16 mouse cellular contexts compared by ENCODE assay signal in the genomic region with DNA sequence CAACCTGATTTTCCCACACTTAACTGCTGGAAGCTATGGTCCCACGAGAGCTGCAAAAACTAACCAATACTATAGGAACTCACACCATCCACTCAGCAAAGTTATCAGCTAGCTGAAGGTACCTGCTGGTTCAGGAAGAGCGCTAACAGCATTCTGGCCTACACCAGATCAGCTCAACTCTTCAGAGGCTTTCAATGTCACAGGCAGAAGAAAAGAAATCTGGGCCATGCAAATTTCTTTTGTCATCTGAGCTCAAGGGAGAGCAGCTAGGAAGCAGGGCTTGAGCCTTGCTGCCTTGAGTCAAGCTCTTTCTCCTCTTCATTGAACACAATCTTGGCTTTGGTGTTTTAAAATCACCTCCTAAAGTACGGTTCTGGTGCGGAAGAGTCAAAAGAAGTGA. TPM values are rescaled to one million over a fixed set of nuclear protein-coding genes. Genes with fewer than 3 reads are reported as not detected.
DNase-seq lines count a peak whose midpoint lies in the region; ATAC-seq lines count a peak whose summit lies in the region.
"Had no signal": no experiment of that assay in that cellular context is flagged by ENCODE, and none has a peak within 500 bp of the region (broad histone marks: within the 10 kb centered on the region; RNA-seq: fewer than 3 reads in every experiment).

No protein-coding gene starts in this region.

- no peaks in the 10 kb centered on the region for H3K27me3 ChIP-seq in neural tube, embryonic 12.5 days (replicated peaks)
- no peaks in the 10 kb centered on the region for H3K27me3 ChIP-seq in hindbrain, embryonic 14.5 days (ENCODE audit: control insufficient read depth, insufficient read depth, low read length)
- H3K27me3 ChIP-seq in midbrain, embryonic 16.5 days (ENCODE audit: control insufficient read depth, insufficient read depth, low read depth, low read length), result no peaks in the 10 kb centered on the region
- peaks cover 28% of the 10 kb centered on the region for H3K27me3 ChIP-seq in liver, embryonic 11.5 days (replicated peaks; ENCODE audit: control insufficient read depth, insufficient read depth, low read length)
- H3K27me3 ChIP-seq: intestine, embryonic 15.5 days had no signal

- H3K9me3 ChIP-seq in neural tube, embryonic 12.5 days, result no peaks in the 10 kb centered on the region
- H3K9me3 ChIP-seq in hindbrain, embryonic 14.5 days (ENCODE audit: control insufficient read depth, low read length), result no peaks in the 10 kb centered on the region
- no peaks in the 10 kb centered on the region for H3K9me3 ChIP-seq in midbrain, embryonic 16.5 days (replicated peaks; ENCODE audit: control insufficient read depth, low read length, poor library complexity, severe bottlenecking)
- no peaks in the 10 kb centered on the region for H3K9me3 ChIP-seq in liver, embryonic 11.5 days (ENCODE audit: control insufficient read depth, low read length)
- H3K9me3 ChIP-seq: heart, embryonic 12.5 days; intestine, embryonic 15.5 days had no signal

- DNase-seq in neural tube, embryonic 10.5 days (ENCODE audit: extremely low spot score, low spot score), result no peak
- no peak for DNase-seq in hindbrain, embryonic 14.5 days (ENCODE audit: low spot score)
- no peak for DNase-seq in lung, postnatal 14 days
- DNase-seq in left cerebral cortex, adult 9 months (ENCODE audit: low spot score in 2 of 2), result no peak
- DNase-seq in liver, embryonic 11.5 days (ENCODE audit: low spot score), result no peak
- DNase-seq: cerebellum, postnatal 14 days; gastrocnemius, postnatal 36 days; layer of hippocampus, postnatal 36 days; left cerebral cortex, postnatal 4 days; lung, adult 2 months; lung, postnatal 4 days had no signal

- peaks cover 28% of the 10 kb centered on the region for H3K4me1 ChIP-seq in neural tube, embryonic 12.5 days
- H3K4me1 ChIP-seq in hindbrain, embryonic 14.5 days (replicated peaks; ENCODE audit: control insufficient read depth, insufficient read depth, low read length), result peaks cover 32% of the 10 kb centered on the region
- H3K4me1 ChIP-seq in midbrain, embryonic 16.5 days (ENCODE audit: control insufficient read depth, insufficient read depth, low read length), result peaks cover 35% of the 10 kb centered on the region
- no peaks in the 10 kb centered on the region for H3K4me1 ChIP-seq in liver, embryonic 11.5 days (replicated peaks; ENCODE audit: control insufficient read depth, insufficient read depth, low read length)

- 93% methylated on average over 4 of the region's 4 CpGs for WGBS in neural tube, embryonic 12.5 days
- 92% methylated on average over 4 of the region's 4 CpGs for WGBS in hindbrain, embryonic 14.5 days
- WGBS in midbrain, embryonic 16.5 days, result 94% methylated on average over 4 of the region's 4 CpGs
- WGBS in liver, embryonic 11.5 days, result 82% methylated on average over 4 of the region's 4 CpGs

- ATAC-seq in neural tube, embryonic 12.5 days (ENCODE audit: low FRiP score, low read depth), result no peak
- no peak for ATAC-seq in hindbrain, embryonic 14.5 days (ENCODE audit: low FRiP score)
- no peak for ATAC-seq in midbrain, embryonic 16.5 days
- ATAC-seq in liver, embryonic 11.5 days (replicated peaks; ENCODE audit: low FRiP score), result no peak
- ATAC-seq: intestine, embryonic 15.5 days had no signal

- peaks cover 11% of the 10 kb centered on the region for H3K36me3 ChIP-seq in neural tube, embryonic 12.5 days
- H3K36me3 ChIP-seq in hindbrain, embryonic 14.5 days (replicated peaks; ENCODE audit: control insufficient read depth, insufficient read depth), result no peaks in the 10 kb centered on the region
- H3K36me3 ChIP-seq in midbrain, embryonic 16.5 days (ENCODE audit: control insufficient read depth, insufficient read depth, low read length), result peaks cover 6% of the 10 kb centered on the region; the same call in 1 of the 2 replicates
- no peaks in the 10 kb centered on the region for H3K36me3 ChIP-seq in liver, embryonic 11.5 days (ENCODE audit: control insufficient read depth, insufficient read depth, low read length)
- H3K36me3 ChIP-seq: G1E; heart, embryonic 12.5 days; intestine, embryonic 15.5 days had no signal

- H3K4me2 ChIP-seq in neural tube, embryonic 12.5 days (replicated peaks), result peak overlapping the region; percentile 20
- peak overlapping the region; percentile 78 for H3K4me2 ChIP-seq in hindbrain, embryonic 14.5 days (replicated peaks)
- peak overlapping the region; percentile 83 for H3K4me2 ChIP-seq in midbrain, embryonic 16.5 days (ENCODE audit: low read length)
- no peak overlapping the region for H3K4me2 ChIP-seq in liver, embryonic 11.5 days
- H3K4me2 ChIP-seq: heart, embryonic 12.5 days; intestine, embryonic 15.5 days had no signal

- no peak overlapping the region for H3K9ac ChIP-seq in neural tube, embryonic 12.5 days
- H3K9ac ChIP-seq in hindbrain, embryonic 14.5 days, result no peak overlapping the region
- no peak overlapping the region for H3K9ac ChIP-seq in midbrain, embryonic 16.5 days (ENCODE audit: low read depth, low read length)
- H3K9ac ChIP-seq in liver, embryonic 11.5 days (ENCODE audit: low read depth, low read length), result no peak overlapping the region
- H3K9ac ChIP-seq: heart, embryonic 12.5 days; intestine, embryonic 15.5 days had no signal

- no peak overlapping the region for H3K4me3 ChIP-seq in neural tube, embryonic 12.5 days
- H3K4me3 ChIP-seq in hindbrain, embryonic 14.5 days (replicated peaks; ENCODE audit: low read length), result no peak overlapping the region
- peak overlapping the region; percentile 9 for H3K4me3 ChIP-seq in midbrain, embryonic 16.5 days (ENCODE audit: low read depth, low read length)
- H3K4me3 ChIP-seq in liver, embryonic 11.5 days (ENCODE audit: low read depth, low read length), result no peak overlapping the region
- H3K4me3 ChIP-seq: heart, embryonic 12.5 days; intestine, embryonic 15.5 days had no signal

- H3K27ac ChIP-seq in neural tube, embryonic 12.5 days, result no peak overlapping the region
- no peak overlapping the region for H3K27ac ChIP-seq in hindbrain, embryonic 14.5 days
- H3K27ac ChIP-seq in midbrain, embryonic 16.5 days (ENCODE audit: low read length), result no peak overlapping the region
- no peak overlapping the region for H3K27ac ChIP-seq in liver, embryonic 11.5 days (ENCODE audit: low read depth, low read length)
- H3K27ac ChIP-seq: intestine, embryonic 15.5 days had no signal

RNA-seq across cellular contexts. Expression of a gene that starts 4.0 kb away (rescaled TPM):
- polyA plus RNA-seq in neural tube, embryonic 12.5 days (2016; fragmentation: Nextera tagmentation; extraction: Ambion mirVana), result 66.2 and 67.0 TPM in 2 replicates
- 87.4 and 88.8 TPM in 2 replicates for polyA plus RNA-seq in hindbrain, embryonic 14.5 days (2014; fragmentation: Nextera tagmentation; extraction: Ambion mirVana)
- 85.0 and 93.9 TPM in 2 replicates for polyA plus RNA-seq in midbrain, embryonic 16.5 days (2015; fragmentation: Nextera tagmentation; extraction: Ambion mirVana)
- polyA plus RNA-seq in liver, embryonic 11.5 days (2014; fragmentation: Nextera tagmentation; extraction: Ambion mirVana), result 6.6 and 9.3 TPM in 2 replicates
- polyA plus RNA-seq: G1E had no signal
